Mouse (Mus musculus) midbrain, postnatal 0 days (tissue): ENCODE results near the gene Macc1. TPM values are rescaled to one million over a fixed set of nuclear protein-coding genes. Genes with fewer than 3 reads are reported as not detected.

Experiments used
- ATAC-seq: fragments of 200-750 bp; cut with Nextera tagmentation; 2 replicates; pipeline ENCODE4 v1.8.0; 2017; ENCODE audit warnings: moderate number of reproducible peaks, mild to moderate bottlenecking, moderate TSS enrichment, moderate library complexity; ENCODE audit not compliant: low FRiP score
- DNase-seq: peaks from one replicate; pipeline ENCODE4 v3.0.0-alpha.2; 2015; ENCODE audit warnings: low spot score
- H3K27ac ChIP-seq: fragments of 300-500 bp; sonication (generic); 2 replicates; pipeline ENCODE4 v1.5.1; 2014; ENCODE audit warnings: low read depth, mild to moderate bottlenecking, low read length, mixed read lengths
- H3K27me3 ChIP-seq: fragments of 300-500 bp; sonication (generic); 2 replicates; pipeline ENCODE4 v1.6.1; 2014; ENCODE audit warnings: low read length, control low read depth, mixed read lengths; ENCODE audit not compliant: insufficient read depth
- H3K36me3 ChIP-seq: fragments of 300-500 bp; sonication (generic); 2 replicates; pipeline ENCODE4 v1.6.1; 2014; ENCODE audit warnings: low read length, control low read depth, mixed read lengths; ENCODE audit not compliant: insufficient read depth
- H3K4me1 ChIP-seq: fragments of 300-500 bp; sonication (generic); 2 replicates; pipeline ENCODE4 v1.6.1; 2014; ENCODE audit warnings: mild to moderate bottlenecking, control low read depth, antibody characterized with exemption, low read length, mixed read lengths; ENCODE audit not compliant: insufficient read depth
- H3K4me2 ChIP-seq: fragments of 300-500 bp; sonication (generic); 2 replicates; pipeline ENCODE4 v1.6.1; 2014; ENCODE audit warnings: low read depth, mild to moderate bottlenecking, low read length, mixed read lengths; ENCODE audit not compliant: poor library complexity, severe bottlenecking
- H3K4me3 ChIP-seq: fragments of 300-500 bp; sonication (generic); 2 replicates; pipeline ENCODE4 v1.5.1; 2014; ENCODE audit warnings: low read depth, mild to moderate bottlenecking, low read length, moderate library complexity
- H3K9ac ChIP-seq: fragments of 300-500 bp; sonication (generic); replicated peaks from 2 replicates; pipeline ENCODE4 v1.6.1; 2014; ENCODE audit warnings: mild to moderate bottlenecking, low read length, moderate library complexity, mixed read lengths; ENCODE audit not compliant: poor library complexity, severe bottlenecking
- H3K9me3 ChIP-seq: fragments of 300-500 bp; sonication (generic); 2 replicates; pipeline ENCODE4 v1.6.1; 2016; ENCODE audit warnings: low read length, control low read depth
- CTCF ChIP-seq: IDR thresholded peaks from 2 replicates; pipeline ENCODE4 v1.5.1; 2016; ENCODE audit warnings: antibody characterized with exemption, mild to moderate bottlenecking
- WGBS: fragments of 180-500 bp; shearing (Covaris S2); extraction: QIAGEN DNeasy Blood & Tissue Kit; methylation state at CpG from one replicate; pipeline ENCODE4 v1.1.7; 2014; 5-methylcytosine and 5-hydroxymethylcytosine counted together
- polyA plus RNA-seq: library from polyadenylated mRNA; unstranded; fragments of >200 nt; fragmentation: Nextera tagmentation; extraction: Ambion mirVana; gene quantifications from 2 replicates; pipeline ENCODE4 v1.2.1, GENCODE M21; 2015
- total RNA-seq: library from RNA; depleted of rRNA; stranded (reverse); fragments of >200 nt; gene quantifications from 2 replicates; pipeline ENCODE4 v1.2.3, GENCODE M21; 2014; rRNA removed

Gene Macc1
- total RNA-seq (0.05 TPM in 1 of 2 replicates, not detected in the other), polyA plus RNA-seq (not detected in 2 replicates)

- H3K4me3 ChIP-seq = no peak within 1 kb of the TSS
- H3K9ac ChIP-seq = no peak within 1 kb of the TSS
- TF ChIP-seq CTCF = no peak
- H3K36me3 ChIP-seq = no peaks in the 10 kb centered on the region
- no peak for DNase-seq
- H3K27me3 ChIP-seq = no peaks in the 10 kb centered on the region
- no peak within 1 kb of the TSS for H3K27ac ChIP-seq
- no peak for ATAC-seq
- H3K4me1 ChIP-seq = no peaks in the 10 kb centered on the region
- no peak within 1 kb of the TSS for H3K4me2 ChIP-seq
- no peaks in the 10 kb centered on the region for H3K9me3 ChIP-seq
Measured at GRCm38 (mm10) chr12:119313970-119314369, at the start of gene Macc1. Macc1 (plus strand) TSS chr12:119314270.

- TF ChIP-seq CTCF = no peak
- H3K9ac ChIP-seq = no peak overlapping the region
Measured at GRCm38 (mm10) chr12:119264506-119264905, 49.6 kb upstream of the Macc1 start.

GRCm38 (mm10) chr12:119268723-119269122 lies 45.3 kb upstream of the Macc1 start:
- H3K4me3 ChIP-seq = no peak overlapping the region
- no peaks in the 10 kb centered on the region for H3K4me1 ChIP-seq
- no peak for ATAC-seq
- H3K27me3 ChIP-seq = no peaks in the 10 kb centered on the region
- no peak overlapping the region for H3K4me2 ChIP-seq
- 74% methylated on average over 1 of the region's 1 CpGs for WGBS
- H3K36me3 ChIP-seq = no peaks in the 10 kb centered on the region
- no peaks in the 10 kb centered on the region for H3K9me3 ChIP-seq
- H3K27ac ChIP-seq = no peak overlapping the region
- TF ChIP-seq CTCF = no peak
- H3K9ac ChIP-seq = no peak overlapping the region
- no peak for DNase-seq

More at GRCm38 (mm10) chr12:119264506-119264905, 49.6 kb upstream of the Macc1 start:
- no peak for DNase-seq
- Histone ChIP-seq H3K27me3 (no peaks in the 10 kb centered on the region), H3K9me3 (no peaks in the 10 kb centered on the region), H3K4me3 (no peak overlapping the region), H3K4me2 (no peak overlapping the region), H3K27ac (no peak overlapping the region), H3K4me1 (no peaks in the 10 kb centered on the region), H3K36me3 (no peaks in the 10 kb centered on the region)
- 95% methylated on average over 3 of the region's 3 CpGs for WGBS
- ATAC-seq = no peak

- Histone ChIP-seq H3K27ac (no peak overlapping the region), H3K4me3 (no peak overlapping the region), H3K9me3 (no peaks in the 10 kb centered on the region), H3K4me1 (no peaks in the 10 kb centered on the region), H3K9ac (no peak overlapping the region), H3K4me2 (no peak overlapping the region), H3K27me3 (no peaks in the 10 kb centered on the region), H3K36me3 (no peaks in the 10 kb centered on the region)
- DNase-seq (no peak), ATAC-seq (no peak)
- 81% methylated on average over 2 of the region's 2 CpGs for WGBS
- TF ChIP-seq CTCF = no peak
Measured at GRCm38 (mm10) chr12:119270036-119270435, 44.0 kb upstream of the Macc1 start.

- ATAC-seq (no peak), DNase-seq (no peak)
- Histone ChIP-seq H3K9ac (no peak overlapping the region), H3K4me2 (no peak overlapping the region), H3K27ac (no peak overlapping the region), H3K9me3 (no peaks in the 10 kb centered on the region), H3K4me1 (no peaks in the 10 kb centered on the region), H3K36me3 (no peaks in the 10 kb centered on the region), H3K4me3 (no peak overlapping the region), H3K27me3 (no peaks in the 10 kb centered on the region)
- peak; percentile 26; the same call in 1 of the 2 replicates for TF ChIP-seq CTCF
- WGBS = 80% methylated on average over 1 of the region's 1 CpGs
Measured at GRCm38 (mm10) chr12:119271964-119272363, 42.1 kb upstream of the Macc1 start.

- H3K27me3 ChIP-seq = no peaks in the 10 kb centered on the region
- no peaks in the 10 kb centered on the region for H3K4me1 ChIP-seq
- H3K4me2 ChIP-seq = no peak overlapping the region
- no peak overlapping the region for H3K9ac ChIP-seq
- no peak for TF ChIP-seq CTCF
- H3K36me3 ChIP-seq = no peaks in the 10 kb centered on the region
- H3K9me3 ChIP-seq = no peaks in the 10 kb centered on the region
- no peak overlapping the region for H3K4me3 ChIP-seq
- no peak for DNase-seq
- no peak for ATAC-seq
- H3K27ac ChIP-seq = no peak overlapping the region
- 15% methylated on average over 1 of the region's 1 CpGs for WGBS
Measured at GRCm38 (mm10) chr12:119273605-119274004, 40.5 kb upstream of the Macc1 start.
